20 mouse cellular contexts compared by ENCODE assay signal in genomic region chr13:104515054-104515453, GRCm38 (mm10).
DNase-seq lines count a peak whose midpoint lies in the region; ATAC-seq lines count a peak whose summit lies in the region.
"Had no signal": no experiment of that assay in that cellular context is flagged by ENCODE, and none has a peak within 500 bp of the region (broad histone marks: within the 10 kb centered on the region; RNA-seq: fewer than 3 reads in every experiment).

No protein-coding gene starts in this region.

- peak; percentile 36 for ATAC-seq in activated CD4-positive, CD25-positive, alpha-beta regulatory T cell, adult 4 months
- ATAC-seq: forebrain, embryonic 14.5 days; forebrain, embryonic 16.5 days; Patski had no signal

- peak; percentile 52 for DNase-seq in heart, adult 11 months
- DNase-seq in heart, postnatal 4 days: no peak
- peak; percentile 41 for DNase-seq in CD4-positive, CD25-positive, alpha-beta regulatory T cell, adult 2 months (ENCODE audit: low read depth, low spot score)
- DNase-seq in ovary, postnatal 10 days (ENCODE audit: low spot score): no peak
- DNase-seq in gastrocnemius, postnatal 10 days: no peak
- DNase-seq: adrenal gland, adult 2 months; adrenal gland, postnatal 10 days; adrenal gland, postnatal 25 days; B cell, adult 2 months; cerebellum, adult 11 months; cerebellum, adult 18-20 months; cerebellum, adult 8-10 months; cerebellum, adult 9-11 months; cerebellum, postnatal 14 days; cerebellum, postnatal 36 days; embryo, embryonic 11 days had no signal

Comparison
In these comparisons a context has a peak if more than half of its experiments do, and no peak if none do; other contexts are left out.
1. DNase-seq: peak in heart, adult 11 months (single experiment) and CD4-positive, CD25-positive, alpha-beta regulatory T cell, adult 2 months (single experiment); none in heart, postnatal 4 days (single experiment), ovary, postnatal 10 days (single experiment) and gastrocnemius, postnatal 10 days (single experiment).